Mouse (Mus musculus) liver, embryonic 14.5 days (tissue): ENCODE measurements at regions not wholly inside any gene's neighbourhood (a gene's known extent, or its start where the extent isn't known, plus 50 kb on each side); places are given as distances from the start of the nearest gene placed in this dataset.

Source experiments
- ATAC-seq: fragments of 200-750 bp; cut with Nextera tagmentation; 2 replicates; pipeline ENCODE4 v1.8.0; 2017; ENCODE audit warnings: moderate number of reproducible peaks, mild to moderate bottlenecking, moderate library complexity; ENCODE audit not compliant: insufficient read depth
- DNase-seq, 3 experiments: peaks; one replicate each; pipeline ENCODE4 v3.0.0-alpha.2; 2012 to 2013; ENCODE audit warnings: low read depth in 3 of 3, low spot score in 3 of 3
- H3K27ac ChIP-seq: fragments of 300-500 bp; sonication (generic); 2 replicates; pipeline ENCODE4 v1.5.1; 2014; ENCODE audit warnings: moderate library complexity, mild to moderate bottlenecking, control low read depth, inconsistent platforms
- H3K27me3 ChIP-seq: fragments of 300-500 bp; sonication (generic); 2 replicates; pipeline ENCODE4 v1.6.1; 2014; ENCODE audit warnings: mild to moderate bottlenecking, low read length, moderate library complexity; ENCODE audit not compliant: control insufficient read depth, insufficient read depth
- H3K36me3 ChIP-seq: fragments of 300-500 bp; sonication (generic); replicated peaks from 2 replicates; pipeline ENCODE4 v1.6.1; 2014; ENCODE audit warnings: low read depth; ENCODE audit not compliant: control insufficient read depth, insufficient read depth
- H3K4me1 ChIP-seq, 2 experiments: fragments of 200-500 bp in 1 of 2; fragments of 300-500 bp in 1 of 2; sonication (generic) in 1 of 2; replicated peaks; 2 replicates each; pipeline ENCODE4 v1.6.1; 2012 to 2014; ENCODE audit warnings: antibody characterized with exemption in 1 of 2, inconsistent platforms in 1 of 2, low read length in 1 of 2; ENCODE audit not compliant: control insufficient read depth in 2 of 2, insufficient read depth in 2 of 2
- H3K4me2 ChIP-seq: fragments of 300-500 bp; sonication (generic); 2 replicates; pipeline ENCODE4 v1.6.1; 2014; ENCODE audit warnings: low read depth, mild to moderate bottlenecking, control low read depth, moderate library complexity
- H3K4me3 ChIP-seq, 2 experiments: fragments of 200-500 bp in 1 of 2; fragments of 300-500 bp in 1 of 2; sonication (generic) in 1 of 2; 2 replicates each; pipeline ENCODE4 v1.5.1; 2012 to 2014; ENCODE audit warnings: low read depth in 2 of 2, low read length in 2 of 2, mild to moderate bottlenecking in 2 of 2, control low read depth in 1 of 2, inconsistent platforms in 1 of 2, moderate library complexity in 1 of 2; ENCODE audit not compliant: insufficient read depth in 1 of 2
- H3K9ac ChIP-seq: fragments of 300-500 bp; sonication (generic); replicated peaks from 2 replicates; pipeline ENCODE4 v1.6.1; 2014; ENCODE audit warnings: mild to moderate bottlenecking, control low read depth, moderate library complexity
- H3K9me3 ChIP-seq: fragments of 300-500 bp; sonication (generic); 2 replicates; pipeline ENCODE4 v1.6.1; 2016; ENCODE audit warnings: low read length, mixed read lengths; ENCODE audit not compliant: control insufficient read depth
- CTCF ChIP-seq: IDR thresholded peaks from 2 replicates; pipeline ENCODE4 v1.5.1; 2016; ENCODE audit warnings: antibody characterized with exemption, low read depth, control low read depth
- EP300 ChIP-seq: IDR thresholded peaks from 2 replicates; pipeline ENCODE4 v1.6.1; 2016; ENCODE audit warnings: antibody characterized with exemption, low read depth
- WGBS: fragments of 180-500 bp; shearing (Covaris S2); extraction: QIAGEN DNeasy Blood & Tissue Kit; methylation state at CpG from one replicate; pipeline ENCODE4 v1.1.7; 2014; ENCODE audit not compliant: insufficient replicate concordance; 5-methylcytosine and 5-hydroxymethylcytosine counted together

- ATAC-seq: no peak
- TF ChIP-seq CTCF: no peak
- no peak for TF ChIP-seq EP300
- Histone ChIP-seq H3K4me2 (no peak overlapping the region), H3K9ac (no peak overlapping the region), H3K36me3 (no peaks in the 10 kb centered on the region), H3K9me3 (no peaks in the 10 kb centered on the region), H3K27me3 (no peaks in the 10 kb centered on the region), H3K4me3 (no peak overlapping the region), H3K27ac (no peak overlapping the region), H3K4me1 (no peaks in the 10 kb centered on the region)
- DNase-seq: no peak
- WGBS: 59% methylated on average over 7 of the region's 7 CpGs
Observed at GRCm38 (mm10) chr13:43932946-43933345, 148.4 kb downstream of the Cd83 start.

DNA sequence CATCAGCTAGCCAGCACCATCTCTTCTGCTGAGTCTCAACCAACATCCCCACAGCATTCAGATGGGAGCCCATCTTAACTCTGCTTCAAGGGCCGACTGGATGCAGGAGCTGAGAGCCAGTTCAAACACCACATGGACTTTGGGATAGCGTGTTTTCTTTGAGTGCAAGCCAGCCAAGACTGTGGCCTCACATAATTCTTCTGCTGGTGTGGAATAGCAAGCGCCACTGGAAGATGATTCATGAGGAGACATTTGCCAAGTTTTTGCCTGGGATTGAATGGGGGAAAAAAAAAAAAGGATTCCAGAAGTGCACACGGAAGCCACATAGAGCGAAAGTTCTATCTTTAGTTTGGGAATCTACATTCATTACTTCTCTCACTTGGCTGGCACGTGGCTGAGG, 150.7 kb downstream of the Cd83 start:
- DNase-seq (no peak), ATAC-seq (no peak)
- H3K4me1 ChIP-seq: no peaks in the 10 kb centered on the region
- no peaks in the 10 kb centered on the region for H3K36me3 ChIP-seq
- no peak overlapping the region for H3K27ac ChIP-seq
- H3K9me3 ChIP-seq: no peaks in the 10 kb centered on the region
- H3K4me3 ChIP-seq: no peak overlapping the region
- no peaks in the 10 kb centered on the region for H3K27me3 ChIP-seq
- TF ChIP-seq EP300 (no peak), CTCF (no peak)
- H3K9ac ChIP-seq: no peak overlapping the region
- H3K4me2 ChIP-seq: no peak overlapping the region
- 58% methylated on average over 6 of the region's 6 CpGs for WGBS

- Histone ChIP-seq H3K4me1 (no peaks in the 10 kb centered on the region), H3K4me3 (no peak overlapping the region), H3K27me3 (no peaks in the 10 kb centered on the region), H3K4me2 (no peak overlapping the region), H3K9me3 (no peaks in the 10 kb centered on the region), H3K9ac (no peak overlapping the region), H3K27ac (no peak overlapping the region), H3K36me3 (no peaks in the 10 kb centered on the region)
- no peak for ATAC-seq
- TF ChIP-seq CTCF: no peak
- no peak for TF ChIP-seq EP300
- DNase-seq: no peak
- WGBS: 55% methylated on average over 4 of the region's 4 CpGs
Observed at GRCm38 (mm10) chr13:43936504-43936903, 151.9 kb downstream of the Cd83 start.

GRCm38 (mm10) chr13:43938611-43939010, 154.0 kb downstream of the Cd83 start:
- Histone ChIP-seq H3K27ac (no peak overlapping the region), H3K4me2 (no peak overlapping the region), H3K4me3 (no peak overlapping the region), H3K9ac (no peak overlapping the region), H3K27me3 (no peaks in the 10 kb centered on the region), H3K9me3 (no peaks in the 10 kb centered on the region), H3K36me3 (no peaks in the 10 kb centered on the region), H3K4me1 (no peaks in the 10 kb centered on the region; a peak in 1 of 4 replicates)
- ATAC-seq (no peak), DNase-seq (no peak)
- TF ChIP-seq EP300 (no peak), CTCF (no peak)
- WGBS: 61% methylated on average over 7 of the region's 7 CpGs

DNA sequence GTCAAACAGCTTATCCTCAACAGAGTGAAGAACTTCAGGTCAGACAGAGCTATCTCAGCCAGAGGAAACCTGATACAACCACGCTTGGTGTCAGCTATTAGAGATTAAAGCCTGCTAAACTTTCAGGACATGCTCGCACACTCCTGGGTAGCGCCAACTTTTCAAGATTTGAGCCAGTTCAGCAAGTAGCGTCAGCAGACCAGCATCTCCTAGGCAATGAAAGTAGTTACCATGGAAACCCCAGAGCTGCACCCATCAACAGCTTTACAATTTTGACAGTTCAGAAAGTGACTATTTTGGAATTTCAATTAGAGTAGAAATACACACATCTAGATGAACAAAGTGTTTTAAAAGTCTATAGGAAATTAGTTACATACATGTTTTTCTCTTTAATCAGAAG, 154.8 kb downstream of the Cd83 start:
- TF ChIP-seq CTCF (no peak), EP300 (no peak)
- WGBS: 62% methylated on average over 4 of the region's 4 CpGs
- Histone ChIP-seq H3K36me3 (no peaks in the 10 kb centered on the region), H3K27me3 (no peaks in the 10 kb centered on the region), H3K4me1 (no peaks in the 10 kb centered on the region; a peak in 1 of 4 replicates), H3K4me2 (no peak overlapping the region), H3K4me3 (no peak overlapping the region), H3K9me3 (no peaks in the 10 kb centered on the region), H3K27ac (no peak overlapping the region), H3K9ac (no peak overlapping the region)
- DNase-seq (no peak), ATAC-seq (no peak)

DNA sequence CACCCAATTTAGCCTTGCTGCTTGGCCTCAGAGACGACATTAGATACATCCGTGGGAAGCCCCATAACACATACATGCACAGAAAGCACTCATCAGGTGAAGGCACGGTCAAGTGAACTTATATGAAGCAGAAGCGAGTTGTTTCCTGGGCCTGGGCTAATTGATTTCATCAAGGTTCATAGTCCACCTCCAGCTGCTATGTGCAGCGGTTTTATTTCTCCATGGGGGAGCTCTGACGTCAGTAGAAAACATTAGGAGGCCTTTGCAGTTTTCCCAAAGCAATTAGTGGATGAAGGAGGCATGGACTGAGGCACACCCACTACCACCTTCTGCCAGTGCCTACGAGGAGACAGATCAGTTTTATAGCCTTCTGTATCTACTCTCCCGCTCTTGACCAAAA, 157.2 kb downstream of the Cd83 start:
- TF ChIP-seq EP300 (no peak), CTCF (no peak)
- Histone ChIP-seq H3K9ac (no peak overlapping the region), H3K4me1 (no peaks in the 10 kb centered on the region; a peak in 1 of 4 replicates), H3K4me3 (no peak overlapping the region), H3K4me2 (no peak overlapping the region), H3K9me3 (no peaks in the 10 kb centered on the region), H3K27me3 (no peaks in the 10 kb centered on the region), H3K27ac (no peak overlapping the region), H3K36me3 (no peaks in the 10 kb centered on the region)
- ATAC-seq: no peak
- 54% methylated on average over 8 of the region's 8 CpGs for WGBS
- DNase-seq: no peak
